Mouse (Mus musculus): ENCODE results near the gene Olfr98.
A peak's percentile ranks its signal among the peaks of the same experiment; 100 is the strongest.
"Not testable (repeated sequence)": the region's sequence is repeated elsewhere in the genome, so short reads cannot be mapped to it uniquely, and the experiment has no call there.

Gene Olfr98

GRCm38 (mm10) chr17:37263626-37264025, at the start of gene Olfr98:
TSS of gene Olfr98 (minus strand) at chr17:37263749.
- DNase-seq (ENCODE audit: low spot score), result no peak

DNA sequence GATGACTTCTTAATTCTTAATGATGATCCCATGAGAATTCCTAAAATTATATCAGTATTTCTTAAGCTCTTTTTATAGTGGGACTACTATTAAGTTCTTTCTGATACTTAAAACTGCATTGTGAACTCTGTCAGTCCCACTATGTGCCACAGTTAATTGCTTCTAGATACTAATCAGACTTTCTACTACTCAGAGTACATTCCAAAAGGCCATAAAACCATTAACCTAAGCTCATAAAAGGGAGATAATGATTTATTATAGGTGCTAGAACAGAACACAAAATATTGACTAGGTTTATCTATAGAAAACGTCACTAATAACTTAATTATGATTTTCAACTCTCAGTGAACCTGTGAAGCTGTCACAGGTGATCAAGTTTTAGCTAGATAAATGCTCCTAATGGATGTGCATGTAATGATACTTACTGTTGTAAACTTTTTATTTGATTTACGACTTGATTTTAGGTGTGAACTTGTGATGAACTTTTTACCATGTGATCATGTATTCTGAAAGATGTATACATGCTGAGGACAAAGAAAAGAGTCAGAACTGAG, 46.7 kb upstream of the Olfr98 start:
- DNase-seq (ENCODE audit: low spot score), result no peak

- DNase-seq (ENCODE audit: low spot score), result no peak
Measured at GRCm38 (mm10) chr17:37308483-37308882, 44.9 kb upstream of the Olfr98 start.

DNA sequence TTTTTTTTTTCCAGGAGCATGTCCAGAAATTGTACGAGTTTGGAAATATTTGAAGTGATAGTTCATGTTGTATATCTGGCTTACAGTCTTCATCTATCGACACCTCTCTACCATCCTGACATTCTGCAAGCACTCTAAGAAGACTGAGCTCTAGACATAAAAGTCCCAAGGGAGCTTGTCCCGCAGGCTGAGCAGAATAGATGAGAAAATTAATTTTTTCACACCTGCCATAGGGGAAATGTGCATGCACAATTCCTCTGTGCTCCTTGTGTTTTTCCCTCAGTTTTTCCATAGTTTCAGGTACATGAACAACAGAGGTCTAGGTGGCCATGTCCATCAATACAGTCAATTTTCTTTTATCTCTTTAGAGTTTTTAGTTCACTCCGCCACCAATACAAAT, 40.7 kb upstream of the Olfr98 start, which contains the start of gene Olfr101:
Gene Olfr101 (minus strand): TSS at position 101 of the 400 bp plus-strand sequence.
- no peak for DNase-seq (ENCODE audit: low spot score)

DNA sequence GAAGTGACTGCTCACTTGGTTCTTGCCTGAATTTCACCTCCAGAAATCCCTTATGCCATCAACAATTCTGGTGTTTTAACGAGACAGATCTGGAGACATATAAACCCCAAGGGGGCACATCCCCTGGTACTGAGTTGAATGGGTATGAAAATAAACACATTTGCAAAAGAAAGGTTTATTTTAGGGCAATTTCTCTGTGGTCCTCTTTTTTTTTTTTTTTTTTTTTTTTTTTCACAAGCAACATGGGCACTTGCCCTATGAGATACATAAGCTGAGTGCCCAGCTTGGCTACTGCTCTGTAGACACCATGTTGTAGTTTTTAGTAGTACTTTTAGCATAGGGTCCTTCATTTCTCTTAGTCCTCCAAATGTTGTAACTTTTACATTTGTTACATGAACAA, 19.8 kb upstream of the Olfr98 start, which contains the start of gene Olfr99:
Gene Olfr99 (minus strand): TSS at position 101 of the 400 bp plus-strand sequence.
- DNase-seq (ENCODE audit: low spot score), result no peak

- no peak for DNase-seq (ENCODE audit: low spot score)
Measured at GRCm38 (mm10) chr17:37280331-37280730, 16.8 kb upstream of the Olfr98 start.

GRCm38 (mm10) chr17:37276573-37276972, 13.0 kb upstream of the Olfr98 start:
- no peak for DNase-seq (ENCODE audit: low spot score)

- no peak for DNase-seq (ENCODE audit: low spot score)
Measured at GRCm38 (mm10) chr17:37275626-37276248, 12.2 kb upstream of the Olfr98 start.

GRCm38 (mm10) chr17:37270702-37271092, 7.1 kb upstream of the Olfr98 start:
- DNase-seq (ENCODE audit: low spot score), result peak; percentile 93

GRCm38 (mm10) chr17:37270058-37270701, 6.6 kb upstream of the Olfr98 start, which contains the start of gene H2-M3:
TSS of gene H2-M3 (plus strand) at chr17:37270220.
- peak; percentile 91 for DNase-seq (ENCODE audit: low spot score)

- peak; percentile 15 for DNase-seq (ENCODE audit: low spot score)
Measured at GRCm38 (mm10) chr17:37250544-37250943, 13.0 kb downstream of the Olfr98 start.

DNA sequence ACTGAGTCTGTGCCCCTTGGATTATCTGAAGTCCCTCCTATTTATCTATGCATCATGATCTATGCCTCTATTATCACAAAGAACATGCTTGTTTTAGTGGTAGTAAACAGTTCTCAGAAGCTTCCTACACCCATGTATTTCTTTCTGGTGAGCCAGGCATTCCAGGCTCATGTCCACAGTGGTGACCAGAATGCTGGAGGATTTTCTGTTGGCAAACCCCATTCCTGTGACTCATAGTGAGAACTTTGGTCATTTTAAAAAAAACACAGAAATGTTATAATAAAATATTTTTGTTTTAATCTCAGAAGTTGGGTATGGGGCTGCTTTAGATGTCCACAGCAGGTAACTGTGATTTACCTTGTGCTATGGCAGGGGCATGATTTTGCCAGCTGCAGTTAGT, 14.1 kb downstream of the Olfr98 start:
- DNase-seq (ENCODE audit: low spot score), result no peak

DNA sequence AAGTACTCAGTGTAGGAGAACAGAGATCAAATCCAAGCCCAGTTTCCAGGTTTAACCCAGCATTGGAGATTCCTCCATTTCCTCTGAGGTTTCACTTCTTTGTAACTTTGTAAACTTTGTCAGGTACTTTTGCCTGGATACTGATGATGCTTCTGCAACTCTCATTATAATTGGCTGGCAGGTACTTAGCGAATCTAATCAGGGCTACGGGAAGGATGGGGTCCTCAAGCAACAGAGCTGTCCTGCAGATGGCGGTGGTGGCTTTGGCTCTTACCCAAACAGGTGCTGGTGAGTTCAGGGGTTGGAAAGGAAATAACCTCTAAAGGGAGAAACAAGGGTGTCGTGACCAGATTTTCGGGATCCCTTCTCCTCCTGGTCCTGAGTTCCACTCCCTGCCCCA, 16.8 kb downstream of the Olfr98 start:
- DNase-seq (ENCODE audit: low spot score), result peak; percentile 64

DNA sequence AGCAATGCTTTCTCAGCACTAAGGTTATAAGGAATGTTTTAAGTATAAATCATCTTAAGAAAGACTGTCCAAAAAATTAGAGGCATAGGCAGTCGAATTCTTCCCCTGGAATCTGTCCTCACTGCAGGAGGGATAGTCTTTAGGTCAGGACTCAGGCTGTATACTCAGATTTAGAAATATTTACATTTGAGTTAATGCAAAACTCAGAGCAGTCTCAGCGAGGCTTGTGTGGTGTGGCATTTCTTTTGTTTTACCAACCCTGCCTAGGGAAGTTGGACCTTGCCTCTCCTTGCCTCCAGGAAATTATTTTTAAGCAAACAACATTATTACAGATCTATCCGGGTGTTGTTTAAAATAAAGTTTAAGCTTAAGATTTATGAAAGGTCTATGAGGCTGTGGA, 21.4 kb downstream of the Olfr98 start:
- DNase-seq (ENCODE audit: low spot score), result no peak

DNA sequence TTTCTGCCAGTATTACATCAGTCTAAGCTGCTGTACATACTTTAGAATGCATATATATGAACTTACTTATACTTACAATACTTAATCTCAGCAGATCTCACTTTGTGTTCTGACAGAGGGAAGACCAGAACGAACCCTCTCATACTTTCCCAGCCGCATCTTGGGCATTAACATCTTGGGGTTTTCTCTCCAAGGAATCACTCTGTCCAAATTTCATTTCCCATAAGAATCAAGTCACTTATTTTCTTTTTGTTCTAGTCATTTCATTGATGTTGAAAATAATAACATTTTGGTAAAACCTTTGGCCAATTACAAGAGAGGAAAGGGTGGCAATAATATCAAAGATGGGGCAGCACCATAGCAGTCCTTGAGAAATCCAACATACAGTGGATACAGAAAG, 26.3 kb downstream of the Olfr98 start, which contains the start of gene Olfr97:
Gene Olfr97 (minus strand): TSS at position 101 of the 400 bp plus-strand sequence.
- DNase-seq (ENCODE audit: low spot score), result not testable (repeated sequence)

- no peak for DNase-seq (ENCODE audit: low spot score)
Measured at GRCm38 (mm10) chr17:37221879-37222278, 41.7 kb downstream of the Olfr98 start.

- DNase-seq (ENCODE audit: low spot score), result no peak
Measured at GRCm38 (mm10) chr17:37219846-37220245, 43.7 kb downstream of the Olfr98 start, which contains the start of gene Olfr96. TSS of gene Olfr96 (plus strand) at chr17:37220146.

- DNase-seq (ENCODE audit: low spot score), result no peak
Measured at GRCm38 (mm10) chr17:37218486-37218885, 45.1 kb downstream of the Olfr98 start.

- no peak for DNase-seq (ENCODE audit: low spot score)
Measured at GRCm38 (mm10) chr17:37213018-37213417, 50.5 kb downstream of the Olfr98 start, which contains the start of gene Olfr95. TSS of gene Olfr95 (minus strand) at chr17:37213118.

Data from T-cell, adult 2 months (primary cell).